Mouse (Mus musculus) liver, embryonic 12.5 days (tissue): ENCODE results near the gene Cx3cl1. TPM values are rescaled to one million over a fixed set of nuclear protein-coding genes. Genes with fewer than 3 reads are reported as not detected.

ENCODE experiments used
- ATAC-seq: fragments of 200-750 bp; cut with Nextera tagmentation; 2 replicates; pipeline ENCODE4 v1.8.0; 2017; ENCODE audit warnings: moderate number of reproducible peaks, mild to moderate bottlenecking, moderate library complexity
- H3K27ac ChIP-seq: fragments of 300-500 bp; sonication (generic); 2 replicates; pipeline ENCODE4 v1.5.1; 2016; ENCODE audit warnings: mild to moderate bottlenecking
- H3K27me3 ChIP-seq: fragments of 300-500 bp; sonication (generic); replicated peaks from 2 replicates; pipeline ENCODE4 v1.6.1; 2016; ENCODE audit warnings: mild to moderate bottlenecking, moderate library complexity
- H3K36me3 ChIP-seq: fragments of 300-500 bp; sonication (generic); 2 replicates; pipeline ENCODE4 v1.6.1; 2016; ENCODE audit warnings: mild to moderate bottlenecking, moderate library complexity
- H3K4me1 ChIP-seq: fragments of 300-500 bp; sonication (generic); 2 replicates; pipeline ENCODE4 v1.6.1; 2016
- H3K4me2 ChIP-seq: fragments of 300-500 bp; sonication (generic); 2 replicates; pipeline ENCODE4 v1.6.1; 2016; ENCODE audit warnings: mild to moderate bottlenecking, moderate library complexity
- H3K4me3 ChIP-seq: fragments of 300-500 bp; sonication (generic); 2 replicates; pipeline ENCODE4 v1.5.1; 2016; ENCODE audit warnings: mild to moderate bottlenecking, moderate library complexity
- H3K9ac ChIP-seq: fragments of 300-500 bp; sonication (generic); 2 replicates; pipeline ENCODE4 v1.6.1; 2016; ENCODE audit warnings: mild to moderate bottlenecking, moderate library complexity
- H3K9me3 ChIP-seq: fragments of 300-500 bp; sonication (generic); replicated peaks from 2 replicates; pipeline ENCODE4 v1.6.1; 2016; ENCODE audit warnings: mild to moderate bottlenecking, moderate library complexity
- WGBS: fragments of 180-500 bp; shearing (Covaris S2); methylation state at CpG from one replicate; pipeline ENCODE4 v1.1.7; 2016; ENCODE audit not compliant: insufficient replicate concordance; 5-methylcytosine and 5-hydroxymethylcytosine counted together
- polyA plus RNA-seq: library from polyadenylated mRNA; unstranded; fragments of >200 nt; fragmentation: Nextera tagmentation; extraction: Ambion mirVana; gene quantifications from 2 replicates; pipeline ENCODE4 v1.2.1, GENCODE M21; 2016

Gene Cx3cl1
- polyA plus RNA-seq, 1 experiment from 2014 or later, result 0.45 TPM

DNA sequence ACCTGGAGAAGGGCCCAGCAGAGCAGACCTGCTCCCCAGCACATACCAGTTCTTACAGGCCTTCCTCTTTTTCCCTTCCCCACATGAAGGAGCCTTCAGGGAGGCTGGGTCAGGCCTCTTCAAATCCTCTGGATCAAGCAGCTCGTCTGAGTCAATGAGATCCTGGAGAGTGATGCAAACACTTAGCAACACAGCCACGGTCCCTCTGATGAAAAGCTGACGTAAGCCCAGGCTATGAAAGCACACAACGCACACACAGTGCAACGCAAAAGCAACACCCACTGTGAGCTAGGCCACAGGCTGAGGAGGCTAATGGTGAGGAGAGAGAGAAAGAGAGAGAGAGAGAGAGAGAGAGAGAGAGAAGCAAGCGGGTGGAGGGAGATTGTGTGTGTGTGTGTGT lies 53.4 kb downstream of the Cx3cl1 start:
- Histone ChIP-seq H3K4me2 (no peak overlapping the region), H3K27ac (no peak overlapping the region), H3K36me3 (peaks cover 98% of the 10 kb centered on the region), H3K9ac (no peak overlapping the region), H3K4me1 (peaks cover 18% of the 10 kb centered on the region), H3K9me3 (no peaks in the 10 kb centered on the region), H3K27me3 (no peaks in the 10 kb centered on the region), H3K4me3 (no peak overlapping the region)
- ATAC-seq, result no peak
- WGBS, result 81% methylated on average over 6 of the region's 6 CpGs

DNA sequence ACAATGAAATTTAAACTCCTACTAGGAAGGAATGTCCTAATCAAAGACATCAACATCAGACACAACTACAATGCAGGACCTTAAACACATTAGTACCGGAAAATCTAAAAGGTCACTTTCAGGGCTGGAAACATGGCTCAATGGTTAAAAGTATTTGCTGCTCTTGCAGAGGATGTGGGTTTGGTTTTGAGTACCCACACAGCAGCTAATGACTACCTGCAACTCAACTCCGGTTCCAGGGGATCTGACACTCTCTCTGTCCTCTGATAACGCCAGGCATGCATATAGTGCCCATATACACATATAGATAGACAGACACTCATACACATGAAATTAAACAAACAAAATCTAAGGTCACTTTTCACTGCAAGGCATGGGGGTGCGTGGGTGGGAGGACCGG lies 54.4 kb downstream of the Cx3cl1 start:
- H3K4me3 ChIP-seq, result no peak overlapping the region
- WGBS, result 87% methylated on average over 5 of the region's 5 CpGs
- no peaks in the 10 kb centered on the region for H3K9me3 ChIP-seq
- ATAC-seq, result no peak
- H3K27ac ChIP-seq, result no peak overlapping the region
- peaks cover 98% of the 10 kb centered on the region for H3K36me3 ChIP-seq
- no peak overlapping the region for H3K4me2 ChIP-seq
- no peak overlapping the region for H3K9ac ChIP-seq
- peaks cover 8% of the 10 kb centered on the region for H3K4me1 ChIP-seq
- H3K27me3 ChIP-seq, result no peaks in the 10 kb centered on the region

DNA sequence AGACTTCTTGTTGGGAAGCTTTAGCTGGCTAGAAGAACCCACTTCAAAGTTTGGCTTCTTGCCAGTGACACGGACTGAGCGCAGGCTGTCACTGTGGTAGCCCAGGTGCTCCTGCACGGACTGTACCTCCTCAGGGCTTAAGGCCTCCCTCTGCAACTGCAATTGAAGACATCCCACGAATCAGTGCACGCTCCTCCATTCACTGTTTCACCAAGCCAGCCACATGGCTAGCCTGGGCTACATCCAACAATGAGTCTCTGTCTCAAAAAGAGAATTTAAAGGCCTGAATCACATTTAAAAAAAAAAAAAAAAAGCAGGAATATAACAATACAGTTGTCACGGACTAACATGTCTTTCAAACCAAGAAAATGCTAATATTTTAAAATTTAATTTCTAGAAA lies 56.5 kb downstream of the Cx3cl1 start:
- no peak overlapping the region for H3K9ac ChIP-seq
- no peaks in the 10 kb centered on the region for H3K27me3 ChIP-seq
- H3K27ac ChIP-seq, result no peak overlapping the region
- H3K4me3 ChIP-seq, result no peak overlapping the region
- no peak overlapping the region for H3K4me2 ChIP-seq
- no peaks in the 10 kb centered on the region for H3K9me3 ChIP-seq
- peaks cover 96% of the 10 kb centered on the region for H3K36me3 ChIP-seq
- ATAC-seq, result no peak
- WGBS, result 90% methylated on average over 6 of the region's 6 CpGs
- H3K4me1 ChIP-seq, result peaks cover under 1% of the 10 kb centered on the region; the same call in 1 of the 2 replicates

Other genes starting within 250 kb of the Cx3cl1 start
- 3.3 and 3.9 TPM in 2 replicates for gene Cpne2, start 239.0 kb upstream of the Cx3cl1 start, polyA plus RNA-seq
- gene Rspry1, start 170.1 kb upstream of the Cx3cl1 start, polyA plus RNA-seq, result 24.7 and 24.8 TPM in 2 replicates
- gene Fam192a, start 170.0 kb upstream of the Cx3cl1 start, polyA plus RNA-seq, result 45.9 and 49.2 TPM in 2 replicates
- 42.3 and 44.9 TPM in 2 replicates for gene Arl2bp, start 105.4 kb upstream of the Cx3cl1 start, polyA plus RNA-seq
- gene Pllp, start 75.7 kb upstream of the Cx3cl1 start, polyA plus RNA-seq, result 1.4 TPM in 2 replicates
- 0.07 and 0.23 TPM in 2 replicates for gene Ccl22, start 26.4 kb upstream of the Cx3cl1 start, polyA plus RNA-seq
- 0.36 TPM in 1 of 2 replicates, not detected in the other for gene Ccl17, start 38.4 kb downstream of the Cx3cl1 start, polyA plus RNA-seq
- gene Coq9, start 66.3 kb downstream of the Cx3cl1 start, polyA plus RNA-seq, result 55.1 and 57.2 TPM in 2 replicates
- 80.9 and 83.4 TPM in 2 replicates for gene Ciapin1, start 66.3 kb downstream of the Cx3cl1 start, polyA plus RNA-seq
- 107 and 112 TPM in 2 replicates for gene Polr2c, start 85.4 kb downstream of the Cx3cl1 start, polyA plus RNA-seq
- 13.8 and 14.6 TPM in 2 replicates for gene Dok4, start 104.3 kb downstream of the Cx3cl1 start, polyA plus RNA-seq
- 9.1 and 10.0 TPM in 2 replicates for gene Ccdc102a, start 146.1 kb downstream of the Cx3cl1 start, polyA plus RNA-seq
- gene Adgrg5, start 151.7 kb downstream of the Cx3cl1 start, polyA plus RNA-seq, result 0.90 and 0.91 TPM in 2 replicates
- gene Adgrg1, start 202.7 kb downstream of the Cx3cl1 start, polyA plus RNA-seq, result 78.5 and 80.9 TPM in 2 replicates
- gene Adgrg3, start 245.7 kb downstream of the Cx3cl1 start, polyA plus RNA-seq, result 7.9 and 8.7 TPM in 2 replicates